Mouse (Mus musculus) B cell, adult 62 days (primary cell): ENCODE data around the gene Clec12b. TPM values are rescaled to one million over a fixed set of nuclear protein-coding genes. Genes with fewer than 3 reads are reported as not detected.

Source experiments
- total RNA-seq: library from RNA; stranded (reverse); gene quantifications from 4 replicates; pipeline ENCODE4 v1.2.4, GENCODE M21; 2023

The Clec12b gene
- not detected in 4 replicates for total RNA-seq

DNA sequence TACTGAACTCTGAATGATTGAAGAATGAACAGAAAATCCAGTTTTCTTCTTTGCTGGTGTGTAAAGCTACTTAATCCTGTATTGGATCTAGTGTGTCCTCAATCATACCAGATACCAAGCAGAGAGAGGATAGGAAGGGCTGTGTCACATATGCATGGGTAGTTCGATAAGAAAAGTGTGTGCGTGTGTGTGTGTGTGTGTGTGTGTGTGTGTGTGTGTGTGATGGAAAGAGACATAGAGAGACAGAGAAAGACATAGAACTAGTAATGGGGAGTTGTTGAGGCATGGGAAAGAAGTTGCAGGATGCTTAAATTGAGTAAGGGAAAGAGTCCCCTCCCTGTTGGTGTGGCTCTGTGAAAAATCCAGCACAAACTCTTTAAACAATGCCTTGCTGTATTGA lies at the start of gene Clec12b:
Clec12b (minus strand) TSS at position 101 of the 400 bp plus-strand sequence.

GRCm38 (mm10) chr6:129408562-129408961 lies 22.9 kb upstream of the Clec12b start, which contains the start of gene Clec9a:
Gene Clec9a, plus strand, starts transcription at chr6:129408862.

DNA sequence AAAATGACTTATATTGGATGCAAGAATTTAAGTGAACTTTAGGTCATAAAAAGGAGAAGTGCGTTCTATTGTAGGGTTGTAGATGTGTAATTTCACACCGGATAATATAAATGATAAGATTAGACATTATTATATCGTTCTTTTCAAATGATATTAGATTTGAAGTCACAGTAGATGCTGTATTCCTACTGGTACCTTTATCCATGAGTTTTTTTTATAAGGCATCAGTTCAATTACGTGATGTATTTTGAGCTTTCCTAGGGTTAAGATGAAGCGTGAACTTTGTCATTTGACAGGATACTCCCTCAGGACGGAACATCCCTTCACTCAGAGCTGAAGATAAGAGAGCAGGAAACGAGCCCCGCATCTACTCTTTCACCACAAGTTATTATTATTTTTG lies 11.3 kb upstream of the Clec12b start, which contains the start of gene Clec1b:
Clec1b (plus strand) TSS at position 301 of the 400 bp plus-strand sequence.

DNA sequence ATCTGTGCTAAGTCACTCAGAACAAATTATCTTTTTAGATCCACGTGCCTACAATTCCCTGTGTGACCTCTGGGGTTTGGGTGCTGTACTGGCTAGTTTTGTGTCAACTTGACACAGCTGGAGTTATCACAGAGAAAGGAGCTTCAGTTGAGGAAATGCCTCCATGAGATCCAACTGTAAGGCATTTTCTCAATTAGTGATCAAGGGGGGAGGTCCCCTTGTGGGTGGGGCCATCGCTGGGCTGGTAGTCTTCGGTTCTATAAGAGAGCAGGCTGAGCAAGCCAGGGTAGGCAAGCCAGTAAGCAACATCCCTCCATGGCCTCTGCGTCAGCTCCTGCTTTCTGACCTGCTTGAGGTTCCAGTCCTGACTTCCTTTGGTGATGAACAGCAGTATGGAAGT lies 43.3 kb downstream of the Clec12b start, which contains the start of gene Clec12a:
Clec12a (plus strand) TSS at position 301 of the 400 bp plus-strand sequence.

GRCm38 (mm10) chr6:129331610-129332009 lies 54.1 kb downstream of the Clec12b start, which contains the start of gene 4922502D21Rik:
Gene 4922502D21Rik, minus strand, starts transcription at chr6:129331796.

Other genes starting within 250 kb of the Clec12b start
- 96.0 to 109 TPM (median 100 TPM) in 4 replicates for gene Clec2d, start 205.3 kb downstream of the Clec12b start, total RNA-seq
- 626 to 798 TPM (median 731 TPM) in 4 replicates for gene Cd69, start 110.4 kb downstream of the Clec12b start, total RNA-seq
- gene 4922502D21Rik, start 54.1 kb downstream of the Clec12b start, total RNA-seq = not detected in 4 replicates
- gene Clec12a, start 43.2 kb downstream of the Clec12b start, total RNA-seq = 5.8 to 8.3 TPM (median 6.3 TPM) in 4 replicates
- 0.55 to 2.1 TPM (median 0.75 TPM) in 3 of 4 replicates, not detected in the other for gene Clec1b, start 11.4 kb upstream of the Clec12b start, total RNA-seq
- gene Clec9a, start 23.0 kb upstream of the Clec12b start, total RNA-seq = 0.27 to 2.0 TPM (median 0.31 TPM) in 3 of 4 replicates, not detected in the other
- gene Clec1a, start 66.1 kb upstream of the Clec12b start, total RNA-seq = not detected in 4 replicates
- gene Olr1, start 121.3 kb upstream of the Clec12b start, total RNA-seq = not detected in 4 replicates
- gene Tmem52b, start 126.7 kb upstream of the Clec12b start, total RNA-seq = not detected in 4 replicates
- gene Gabarapl1, start 147.3 kb upstream of the Clec12b start, total RNA-seq = 12.0 to 14.6 TPM (median 13.2 TPM) in 4 replicates
- 0.86 to 2.4 TPM (median 1.0 TPM) in 4 replicates for gene Klre1, start 192.0 kb upstream of the Clec12b start, total RNA-seq
- gene Klrd1, start 205.9 kb upstream of the Clec12b start, total RNA-seq = 0.70 to 3.0 TPM (median 2.2 TPM) in 4 replicates
- 0.60 to 1.1 TPM (median 0.79 TPM) in 4 replicates for gene Klrk1, start 238.0 kb upstream of the Clec12b start, total RNA-seq